Mouse (Mus musculus) olfactory bulb, adult 2 months (tissue): ENCODE data around the gene Vps50.

ENCODE experiments used
- CTCF ChIP-seq: fragments of 200-500 bp; IDR thresholded peaks from 2 replicates; pipeline ENCODE4 v1.5.1; 2012; ENCODE audit warnings: low read depth, mild to moderate bottlenecking, low read length, moderate library complexity; ENCODE audit not compliant: insufficient read depth
- POLR2A ChIP-seq: fragments of 200-500 bp; IDR thresholded peaks from 2 replicates; pipeline ENCODE4 v1.6.1; 2012; ENCODE audit warnings: mild to moderate bottlenecking, low read depth, low read length, moderate library complexity; ENCODE audit not compliant: insufficient read depth

GRCm38 (mm10) chr6:3585402-3585801 lies 87.2 kb downstream of the Vps50 start:
- TF ChIP-seq CTCF (no peak), POLR2A (no peak)
